Mouse (Mus musculus) kidney, adult 9 months (tissue): ENCODE measurements around the gene Stag3.

Source experiments
- DNase-seq: peaks from one replicate; pipeline ENCODE4 v3.0.0; 2022

Stag3 gene

GRCm38 (mm10) chr5:138279585-138280424 lies at the start of gene Stag3, which contains the start of the genes Gm43720 and Gpc2:
Stag3 (plus strand) TSS chr5:138280240.
Gm43720 (minus strand) TSS chr5:138279958.
Gpc2 (minus strand) TSS chr5:138280005.
- peak; percentile 75 for DNase-seq

GRCm38 (mm10) chr5:138233778-138234177 lies 46.3 kb upstream of the Stag3 start:
- no peak for DNase-seq

- DNase-seq: no peak
These were observed 45.8 kb upstream of the Stag3 start for GRCm38 (mm10) chr5:138234224-138234623.

GRCm38 (mm10) chr5:138241511-138241910 lies 38.5 kb upstream of the Stag3 start:
- no peak for DNase-seq

GRCm38 (mm10) chr5:138251144-138251543 lies 28.9 kb upstream of the Stag3 start:
- DNase-seq: no peak

GRCm38 (mm10) chr5:138253061-138253460 lies 27.0 kb upstream of the Stag3 start:
- no peak for DNase-seq

GRCm38 (mm10) chr5:138255353-138256093 lies 24.5 kb upstream of the Stag3 start, which contains the start of gene Lamtor4:
Lamtor4 (plus strand) TSS chr5:138255482.
- peak; percentile 99 for DNase-seq

GRCm38 (mm10) chr5:138256094-138256467 lies 24.0 kb upstream of the Stag3 start:
- no peak for DNase-seq

GRCm38 (mm10) chr5:138256966-138257584 lies 23.0 kb upstream of the Stag3 start:
- no peak for DNase-seq

GRCm38 (mm10) chr5:138257585-138257978 lies 22.5 kb upstream of the Stag3 start:
- DNase-seq: no peak

GRCm38 (mm10) chr5:138258078-138258477 lies 22.0 kb upstream of the Stag3 start:
- no peak for DNase-seq

GRCm38 (mm10) chr5:138258542-138258941 lies 21.5 kb upstream of the Stag3 start:
- no peak for DNase-seq

- no peak for DNase-seq
These were observed 21.0 kb upstream of the Stag3 start for GRCm38 (mm10) chr5:138258993-138259392.

- no peak for DNase-seq
These were observed 20.0 kb upstream of the Stag3 start for GRCm38 (mm10) chr5:138260051-138260450.

GRCm38 (mm10) chr5:138260834-138261233 lies 19.2 kb upstream of the Stag3 start:
- DNase-seq: no peak

- no peak for DNase-seq
These were observed 18.0 kb upstream of the Stag3 start for GRCm38 (mm10) chr5:138262001-138262400.

- DNase-seq: no peak
These were observed 17.3 kb upstream of the Stag3 start for GRCm38 (mm10) chr5:138262582-138263240.

GRCm38 (mm10) chr5:138263260-138264206 lies 16.5 kb upstream of the Stag3 start, which contains the start of gene BC037034:
BC037034 (minus strand) TSS chr5:138264033.
- DNase-seq: peak; percentile 93

GRCm38 (mm10) chr5:138264207-138264578 lies 15.8 kb upstream of the Stag3 start:
- DNase-seq: no peak

- no peak for DNase-seq
These were observed 14.3 kb upstream of the Stag3 start for GRCm38 (mm10) chr5:138265712-138266111.

GRCm38 (mm10) chr5:138267114-138267513 lies 12.9 kb upstream of the Stag3 start:
- DNase-seq: no peak

- no peak for DNase-seq
These were observed 11.1 kb upstream of the Stag3 start for GRCm38 (mm10) chr5:138268980-138269379.
